Mouse (Mus musculus) fat pad, adult 2 months (tissue): ENCODE data around the gene L1td1.
"Not testable (repeated sequence)": the region's sequence is repeated elsewhere in the genome, so short reads cannot be mapped to it uniquely, and the experiment has no call there.

ENCODE experiments used
- DNase-seq: peaks from one replicate; pipeline ENCODE4 v3.0.0-alpha.2; 2011; ENCODE audit warnings: low read depth, low spot score; ENCODE audit errors: extremely low read depth

L1td1 gene

DNA sequence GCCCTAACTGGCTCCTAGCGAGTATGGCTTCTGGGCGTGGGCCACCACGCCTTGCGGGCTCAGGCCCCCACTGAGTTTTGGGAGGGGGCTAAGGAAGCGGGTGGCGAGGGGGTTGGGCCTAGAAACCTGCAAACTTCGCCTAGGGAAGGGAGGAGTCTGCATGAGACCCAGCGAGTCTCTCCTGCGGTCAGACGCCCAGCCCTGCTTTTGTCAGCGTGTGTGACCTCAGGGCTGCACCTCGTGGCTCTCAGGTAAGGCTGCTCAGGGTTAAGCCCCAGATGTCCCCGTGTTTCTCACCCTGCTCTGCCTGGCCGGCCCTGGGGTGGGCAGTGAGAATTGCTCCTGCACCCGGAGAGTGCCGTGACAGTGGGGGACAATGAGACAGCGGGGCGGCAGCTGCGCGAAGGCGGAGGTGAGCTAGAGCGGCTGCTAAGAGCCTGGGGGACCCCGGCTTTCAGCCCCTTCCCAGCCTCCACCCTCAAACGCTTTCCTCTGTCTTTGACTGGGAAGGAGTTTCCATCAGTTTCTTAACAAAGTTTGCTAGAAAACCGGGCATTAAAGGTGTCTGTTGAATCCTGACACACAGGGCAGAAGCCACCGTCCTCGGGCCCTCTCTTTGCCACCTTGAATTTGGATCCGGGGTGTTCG is at the start of gene L1td1:
Gene L1td1 (plus strand): TSS at position 145 of the 648 bp plus-strand sequence.
- no peak for DNase-seq

DNA sequence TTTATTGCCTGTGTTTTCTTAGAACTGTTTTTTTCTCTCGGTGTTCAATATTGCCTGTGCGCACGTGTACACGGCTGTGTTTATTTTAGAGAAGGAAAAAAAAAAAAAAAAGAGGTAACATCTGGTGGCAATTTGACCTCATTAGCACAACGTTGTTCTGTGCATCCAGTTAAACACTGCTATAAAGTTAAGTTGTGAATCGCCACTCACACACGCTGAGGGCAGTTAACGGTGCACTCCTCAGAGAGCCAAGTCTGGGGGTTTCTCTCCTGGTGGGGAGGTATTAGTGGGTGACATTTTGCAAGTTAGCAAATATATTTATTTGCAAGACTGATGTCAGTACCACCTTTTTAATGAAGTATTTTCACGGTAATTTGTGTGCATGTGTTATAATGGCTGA is 49.0 kb upstream of the L1td1 start:
- DNase-seq = no peak

DNA sequence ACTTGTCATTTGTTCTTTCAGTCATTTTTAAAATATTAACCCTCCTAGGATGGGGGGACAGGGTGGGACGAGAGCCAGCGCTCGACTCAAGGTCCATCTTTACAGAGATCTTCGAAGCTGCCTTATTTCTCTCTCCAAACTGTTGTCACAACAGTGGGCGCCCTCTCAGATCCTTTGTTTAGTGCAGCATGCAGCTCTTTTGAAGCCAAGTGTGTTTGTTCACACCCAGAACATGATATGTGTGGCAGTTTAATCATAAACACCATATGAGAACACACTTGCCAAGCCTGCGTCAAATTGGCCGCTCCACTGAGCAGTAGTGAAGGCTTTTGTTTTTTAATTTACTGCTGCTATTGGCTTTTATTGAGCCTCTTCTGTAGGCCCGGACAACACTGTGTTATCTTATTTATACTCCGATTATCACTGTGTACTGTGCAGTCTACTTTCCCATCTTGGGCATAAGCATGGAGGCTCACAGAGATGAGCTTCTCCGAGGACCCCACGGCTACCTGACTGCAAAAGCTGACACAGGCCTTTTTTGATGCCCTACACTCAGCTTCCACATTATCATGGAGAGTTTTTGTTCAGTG is 39.8 kb upstream of the L1td1 start:
- DNase-seq = no peak

DNA sequence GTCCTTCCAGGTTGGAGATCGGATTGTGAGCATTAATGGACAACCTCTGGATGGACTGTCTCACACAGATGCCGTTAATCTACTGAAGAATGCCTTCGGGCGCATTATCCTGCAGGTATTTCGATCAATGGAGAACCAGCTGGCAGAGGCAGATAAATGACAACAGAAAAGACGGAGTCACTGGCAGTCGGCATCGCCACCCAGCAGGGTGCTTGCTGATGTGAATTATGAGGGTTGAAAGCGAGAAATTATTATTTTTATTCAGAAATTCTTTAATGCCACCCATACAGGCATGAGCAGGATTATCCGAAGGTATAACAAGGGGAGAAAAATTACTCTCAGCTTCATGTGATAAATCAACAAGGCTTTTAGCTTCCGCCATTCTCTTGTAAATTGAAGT is 38.4 kb upstream of the L1td1 start:
- DNase-seq = no peak

DNA sequence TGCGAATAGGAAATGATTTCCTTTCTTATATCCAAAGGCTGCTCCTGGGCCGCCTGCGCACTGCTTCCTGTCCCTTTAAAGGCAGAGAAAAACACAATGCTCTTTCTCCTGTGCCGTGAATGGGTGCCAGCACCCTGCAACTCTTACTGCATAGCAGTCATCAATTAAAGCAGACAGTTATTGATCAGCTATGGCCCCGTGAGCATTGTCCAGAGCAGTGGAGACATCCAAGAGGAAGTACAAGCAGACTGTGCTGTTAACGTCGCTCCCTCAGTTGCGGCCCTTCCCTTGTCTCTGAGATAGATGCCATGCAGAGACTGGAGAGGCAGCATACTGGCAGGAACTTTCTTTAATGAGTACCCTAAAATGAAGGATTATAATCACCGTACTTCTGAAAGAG is 38.0 kb upstream of the L1td1 start:
- DNase-seq = no peak

DNA sequence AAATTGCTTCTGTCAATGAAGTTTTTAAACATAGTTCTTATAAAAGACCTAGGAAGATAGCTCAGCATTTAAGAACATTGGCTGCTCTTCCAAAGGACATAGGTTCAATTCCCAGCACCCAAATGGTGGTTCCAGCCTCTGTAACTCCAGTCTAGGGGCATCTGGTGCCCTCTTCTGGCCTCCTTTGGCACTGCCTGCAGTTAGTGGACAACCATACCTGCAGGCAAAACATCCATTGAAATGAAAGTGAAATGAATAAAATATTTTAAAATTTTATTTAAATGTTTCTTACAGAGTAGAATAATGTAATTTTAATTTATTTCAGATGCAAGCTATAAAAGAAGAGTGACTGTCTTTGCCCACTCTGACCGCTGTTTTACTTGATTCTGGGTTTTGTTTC is 36.5 kb upstream of the L1td1 start:
- no peak for DNase-seq

DNA sequence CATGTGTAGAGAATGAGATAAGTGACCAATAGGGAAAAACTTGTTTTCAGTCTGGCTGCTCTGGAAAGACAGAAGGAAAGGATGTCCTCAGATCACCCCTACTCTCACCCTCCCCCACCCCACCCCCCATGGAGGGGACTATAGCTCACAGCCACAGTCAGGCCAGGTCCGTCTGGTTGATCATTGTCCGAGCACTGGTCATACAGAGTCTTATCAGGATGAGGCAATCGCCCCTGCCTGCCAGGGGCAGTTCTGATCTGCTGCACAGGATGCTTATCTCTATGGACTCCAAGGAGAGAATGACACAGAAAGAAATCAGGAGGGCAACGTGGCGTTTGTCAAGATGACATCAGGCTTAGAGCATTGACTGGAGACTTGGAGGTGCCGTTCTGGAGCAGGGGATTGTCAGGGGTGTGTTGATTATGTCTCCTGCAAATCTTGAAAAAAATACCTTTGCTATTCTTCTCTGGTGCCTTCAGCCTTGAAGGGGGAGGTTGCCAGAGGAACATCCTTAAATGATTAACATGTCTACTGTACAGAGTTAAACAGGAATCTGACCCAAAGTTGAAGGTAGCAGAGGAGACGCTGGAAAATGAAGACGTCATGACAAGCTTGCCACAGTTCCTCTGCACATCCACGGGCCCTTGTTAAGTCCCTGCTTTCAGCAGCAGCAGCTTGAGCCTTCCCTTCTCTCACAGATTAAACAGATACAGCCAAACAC is 32.9 kb upstream of the L1td1 start:
- no peak for DNase-seq

DNA sequence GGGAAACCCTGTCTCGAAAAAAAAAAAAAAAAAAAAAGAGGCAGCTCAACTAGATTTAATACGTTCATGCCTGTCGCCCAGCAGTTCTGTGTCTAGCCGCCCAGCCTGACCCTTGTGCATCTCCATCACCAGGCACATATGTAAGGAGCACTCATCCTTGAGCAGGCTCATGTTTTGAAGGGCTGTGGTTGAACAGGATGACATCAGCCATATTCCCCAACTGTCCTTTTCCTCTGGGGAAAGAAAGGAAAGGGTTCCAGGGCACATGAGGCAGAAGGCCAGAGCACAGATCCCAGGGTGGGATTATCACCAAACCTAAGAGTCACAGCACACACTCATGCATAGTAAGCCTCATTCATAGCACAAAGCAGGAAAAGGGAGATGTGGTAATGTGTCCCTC is 28.6 kb upstream of the L1td1 start:
- DNase-seq = no peak

DNA sequence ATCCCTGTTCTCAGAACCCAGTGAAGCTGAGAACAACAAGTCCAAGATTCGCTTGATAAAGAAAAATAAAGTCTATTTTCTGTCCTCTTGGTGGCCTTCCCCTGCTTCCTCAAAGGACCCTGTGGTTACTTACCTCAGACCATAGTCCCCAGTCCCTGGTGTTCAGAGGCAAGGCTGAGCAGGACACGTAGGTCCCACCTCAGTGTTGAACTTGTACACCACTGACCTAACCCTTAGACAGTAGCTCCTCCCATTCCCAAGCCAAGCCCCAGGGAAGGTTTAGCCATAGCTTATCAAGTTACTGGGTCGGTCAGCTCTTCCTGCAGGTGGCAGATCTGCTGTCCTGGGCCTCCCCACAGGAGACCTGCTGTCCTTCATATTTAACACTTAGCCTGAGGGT is 27.6 kb upstream of the L1td1 start:
- no peak for DNase-seq

DNA sequence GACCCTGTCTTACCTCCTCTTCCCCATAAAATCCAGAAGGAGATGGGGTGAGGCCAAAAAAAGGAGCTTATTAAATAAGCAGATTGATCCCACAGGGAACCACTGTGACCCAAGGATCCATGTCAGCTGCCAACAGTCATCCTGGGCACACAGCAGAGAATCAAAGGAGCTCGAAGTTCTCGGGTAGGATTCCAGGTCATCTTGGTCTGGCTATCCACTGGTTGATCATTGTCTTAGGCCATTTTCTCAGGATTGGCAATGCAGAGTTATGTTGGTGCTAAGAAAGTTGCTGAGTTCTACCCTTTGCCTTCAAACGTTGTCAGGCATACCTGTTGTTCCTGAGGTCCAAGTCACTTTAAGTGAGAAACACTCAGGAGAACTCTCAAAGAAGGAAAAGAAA is 26.4 kb upstream of the L1td1 start:
- DNase-seq = no peak

DNA sequence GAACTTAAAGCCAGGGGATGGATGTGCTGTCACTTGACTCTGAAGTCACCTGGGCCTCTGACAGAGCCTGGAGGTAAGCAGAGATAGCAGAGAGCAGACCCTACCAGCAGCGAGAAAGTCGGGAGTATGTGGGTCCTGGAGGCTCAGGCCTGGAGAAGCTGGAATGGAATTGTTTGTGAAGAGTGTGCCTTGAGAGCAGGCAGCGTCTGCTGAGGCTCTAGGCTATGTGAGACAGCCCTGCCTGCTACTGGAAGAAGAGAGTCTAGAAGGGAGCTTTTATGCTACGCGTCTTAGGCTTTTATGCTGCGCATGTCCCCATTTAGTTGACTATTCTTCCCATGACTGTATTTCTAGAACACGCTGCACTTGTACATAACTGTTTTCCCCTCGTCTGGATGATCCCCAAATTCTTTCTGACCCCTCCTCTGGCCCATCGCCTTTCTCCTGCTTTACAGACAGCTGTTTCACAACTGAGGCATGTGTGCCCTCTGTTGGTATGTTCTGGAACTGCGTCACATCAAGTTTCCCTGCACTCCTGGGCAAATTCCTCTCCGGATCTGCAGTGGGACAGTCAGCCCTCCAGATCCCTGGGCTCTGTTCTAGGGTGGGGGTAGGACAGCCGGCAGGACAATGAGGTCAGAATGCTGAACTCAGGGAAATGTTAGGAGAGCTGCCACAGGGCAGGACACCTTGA is 24.2 kb upstream of the L1td1 start:
- DNase-seq = no peak

DNA sequence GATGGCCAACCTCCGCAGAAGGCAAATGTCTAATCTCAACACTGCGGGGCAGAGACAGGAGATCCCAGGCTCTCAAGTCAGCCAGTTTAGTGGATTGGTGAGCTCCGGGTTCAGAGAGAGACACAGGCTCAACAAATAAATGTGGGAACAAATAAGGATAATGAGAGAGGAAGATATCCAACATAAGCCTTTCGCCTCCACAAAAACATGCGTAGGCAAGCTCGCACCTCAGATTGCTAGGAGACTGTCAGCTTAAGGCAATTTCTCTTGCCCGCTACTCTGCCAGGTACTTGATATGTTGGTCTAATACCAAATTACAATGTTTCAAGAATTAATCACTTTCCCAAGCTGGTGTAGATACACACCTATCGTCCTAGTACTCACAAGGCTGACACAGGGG is 15.6 kb upstream of the L1td1 start:
- peak; percentile 71 for DNase-seq

DNA sequence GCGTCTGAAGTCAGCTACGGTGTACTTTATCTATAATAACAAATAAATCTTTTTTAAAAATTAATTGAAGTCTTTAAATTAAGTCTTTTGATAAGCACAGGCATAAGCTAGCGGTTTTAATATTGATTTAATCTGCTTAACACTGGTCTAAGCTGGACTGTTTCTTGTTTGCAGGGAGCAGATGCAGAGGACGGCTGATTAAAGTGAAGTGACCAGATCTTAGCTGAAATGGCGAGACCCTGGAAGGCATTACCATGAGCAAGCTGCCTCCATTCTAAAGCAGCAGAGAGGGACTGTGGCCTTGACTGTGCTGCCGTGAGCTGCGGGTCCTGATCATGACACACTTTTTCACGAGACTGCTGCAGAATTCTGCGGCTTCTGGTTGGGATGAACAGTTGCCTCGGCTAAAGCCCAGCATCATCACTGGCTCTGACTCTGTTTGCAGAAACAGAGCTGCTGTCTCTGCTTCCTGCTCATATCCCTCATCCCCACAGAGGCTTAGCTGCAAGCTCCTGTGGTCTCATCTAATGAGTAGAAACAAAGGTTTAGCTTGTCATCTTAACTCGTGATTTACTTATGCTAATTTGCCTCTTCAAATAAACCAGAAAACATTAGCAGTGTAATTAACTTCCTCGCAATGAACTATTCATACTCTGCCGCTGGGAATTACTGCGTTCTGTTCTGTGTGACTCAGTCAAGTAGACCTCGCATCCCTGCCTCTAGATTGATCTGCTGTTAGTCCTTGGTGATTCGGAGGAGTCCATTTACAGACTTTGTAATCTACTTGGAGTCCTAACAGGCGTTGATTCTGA is 8.6 kb upstream of the L1td1 start:
- no peak for DNase-seq

DNA sequence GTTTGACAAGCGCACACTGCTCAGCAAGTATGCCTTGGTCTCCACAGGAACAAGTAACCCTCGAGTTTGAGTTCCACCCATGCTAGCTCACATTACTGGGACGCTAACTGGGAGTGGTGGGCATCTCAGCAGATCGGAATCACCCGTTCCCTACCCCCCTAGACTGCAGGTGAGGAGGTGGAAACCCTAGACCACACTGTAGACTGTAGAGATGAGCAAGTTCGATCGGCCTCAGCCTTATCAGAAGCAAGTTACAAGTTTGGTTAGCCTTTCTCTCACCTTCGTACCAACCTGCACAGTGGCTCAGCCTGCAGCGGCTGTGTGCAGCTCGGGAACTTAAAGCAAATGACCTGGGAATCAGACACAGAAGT is 8.0 kb upstream of the L1td1 start:
- no peak for DNase-seq

DNA sequence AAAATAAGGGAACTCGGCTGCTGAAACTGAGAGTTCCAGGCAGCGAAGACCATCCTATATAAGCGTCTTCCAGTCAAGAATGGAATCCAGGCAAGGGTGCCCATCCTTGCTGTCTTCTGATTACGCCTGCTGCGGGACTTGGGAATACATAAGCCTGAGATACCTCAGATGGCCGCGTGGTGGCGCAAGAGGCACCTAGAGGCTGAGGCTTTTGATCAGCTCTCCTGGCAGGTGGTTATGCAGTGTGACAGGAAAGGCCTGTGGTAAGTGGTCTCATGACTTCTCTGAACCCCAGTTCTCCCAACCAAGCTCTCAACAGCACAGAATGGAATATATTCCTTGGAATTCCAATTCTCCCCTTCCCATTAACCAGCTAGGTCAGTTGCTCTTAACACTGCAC is 4.1 kb upstream of the L1td1 start:
- DNase-seq = no peak

DNA sequence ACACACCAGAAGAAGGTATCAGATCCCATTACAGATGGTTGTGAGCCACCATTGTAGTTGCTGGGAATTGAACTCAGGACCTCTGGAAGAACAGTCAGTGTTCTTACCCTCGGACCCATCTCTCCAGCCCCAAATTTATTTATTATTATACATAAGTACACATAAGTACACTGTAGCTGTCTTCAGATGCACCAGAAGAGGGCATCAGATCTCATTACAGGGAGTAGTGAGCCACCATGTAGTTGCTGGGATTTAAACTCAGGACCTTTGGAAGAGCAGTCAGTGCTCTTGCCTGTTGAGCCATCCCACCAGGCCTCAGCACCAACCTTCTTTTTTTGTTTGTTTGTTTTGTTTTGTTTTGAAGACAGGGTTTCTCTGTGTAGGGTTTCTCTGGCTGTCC is 1.9 kb upstream of the L1td1 start:
- not testable (repeated sequence) for DNase-seq

DNA sequence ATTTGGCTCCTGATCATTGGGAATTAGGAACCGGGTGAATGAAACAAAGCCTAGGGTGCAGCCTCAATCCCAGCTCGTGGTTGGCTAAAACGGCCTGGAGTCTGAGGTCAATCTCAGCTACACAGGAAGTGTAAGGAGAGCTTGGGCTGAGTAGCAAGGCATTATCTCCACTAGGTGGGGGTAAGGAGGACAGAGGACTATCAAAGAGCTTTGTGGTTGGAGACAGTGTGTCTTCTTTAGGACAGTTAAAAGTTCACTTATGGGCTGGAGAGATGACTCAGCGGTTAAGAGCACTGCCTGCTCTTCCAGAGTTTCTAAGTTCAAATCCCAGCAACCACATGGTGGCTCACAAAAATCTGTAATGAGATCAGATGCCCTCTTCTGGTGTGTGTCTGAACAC is 1.1 kb upstream of the L1td1 start:
- DNase-seq = no peak

DNA sequence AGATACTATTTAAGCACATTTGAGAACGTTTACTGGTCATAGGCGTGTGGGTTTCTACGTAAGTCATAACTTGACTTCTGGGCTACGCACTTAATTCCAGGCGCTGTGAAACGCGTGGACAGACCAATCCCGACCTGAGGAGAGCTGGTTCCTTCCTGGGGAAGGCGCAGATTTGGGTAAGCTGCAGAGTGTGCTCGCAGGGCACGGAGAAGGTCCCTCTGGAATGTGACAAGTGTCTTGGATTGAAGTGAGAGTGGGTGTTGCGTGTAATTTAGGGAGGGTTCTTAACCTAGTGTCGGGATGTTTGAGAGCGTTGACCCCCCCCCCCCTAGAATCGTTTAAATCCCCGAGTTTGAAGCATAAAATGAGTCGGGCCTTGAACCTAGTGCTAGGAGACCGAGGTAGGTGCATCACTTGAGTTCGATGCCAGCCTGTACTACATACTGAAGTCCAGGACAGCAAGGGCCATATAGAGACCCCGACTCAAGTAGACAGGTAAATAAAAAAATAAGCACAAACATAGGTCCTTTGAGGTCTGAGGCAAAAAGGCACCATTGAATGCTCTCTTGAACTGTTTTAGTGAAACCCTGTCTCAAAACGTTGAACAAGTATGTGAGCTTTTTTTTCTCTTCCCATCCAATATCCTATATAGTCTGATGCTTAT is 893 bp downstream of the L1td1 start:
- DNase-seq = no peak

DNA sequence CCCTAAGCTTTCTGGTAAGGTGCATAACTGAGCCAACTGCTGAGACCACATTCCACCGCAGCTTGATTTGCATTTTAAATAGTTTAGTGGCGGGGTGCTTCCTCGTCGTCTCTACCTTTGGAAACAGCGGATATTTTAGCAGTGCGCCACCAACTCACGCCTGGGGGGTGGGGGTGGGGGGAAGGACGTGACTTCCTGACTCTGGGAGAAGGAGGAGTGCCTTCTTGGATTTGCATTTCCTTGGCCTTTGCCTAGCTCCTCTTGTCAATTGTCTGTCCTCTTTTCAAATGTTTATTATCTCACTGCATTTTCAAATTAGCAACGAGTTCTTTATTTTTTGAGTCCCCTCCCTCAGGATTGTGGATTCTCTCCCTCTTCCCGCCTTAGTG is 1.4 kb downstream of the L1td1 start:
- no peak for DNase-seq

DNA sequence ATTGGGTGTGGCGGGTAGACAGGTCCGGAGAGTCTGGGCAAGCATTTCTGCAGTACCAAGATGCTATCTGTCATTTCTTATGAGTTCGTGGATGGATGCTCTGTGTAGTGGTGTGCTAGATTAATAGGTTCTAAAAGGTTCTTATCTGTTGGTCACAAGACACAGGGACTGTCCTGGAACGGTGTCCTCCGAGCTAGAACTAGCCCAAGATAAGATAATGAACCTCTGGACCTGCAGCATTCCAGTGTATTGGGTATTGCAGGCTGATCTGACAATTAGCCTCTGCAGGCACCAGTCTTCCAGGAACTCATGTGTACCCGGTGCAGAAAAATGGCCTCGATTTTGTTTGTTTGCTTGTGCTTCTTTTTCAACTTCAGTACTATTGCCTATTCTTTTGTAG is 2.2 kb downstream of the L1td1 start:
- no peak for DNase-seq

DNA sequence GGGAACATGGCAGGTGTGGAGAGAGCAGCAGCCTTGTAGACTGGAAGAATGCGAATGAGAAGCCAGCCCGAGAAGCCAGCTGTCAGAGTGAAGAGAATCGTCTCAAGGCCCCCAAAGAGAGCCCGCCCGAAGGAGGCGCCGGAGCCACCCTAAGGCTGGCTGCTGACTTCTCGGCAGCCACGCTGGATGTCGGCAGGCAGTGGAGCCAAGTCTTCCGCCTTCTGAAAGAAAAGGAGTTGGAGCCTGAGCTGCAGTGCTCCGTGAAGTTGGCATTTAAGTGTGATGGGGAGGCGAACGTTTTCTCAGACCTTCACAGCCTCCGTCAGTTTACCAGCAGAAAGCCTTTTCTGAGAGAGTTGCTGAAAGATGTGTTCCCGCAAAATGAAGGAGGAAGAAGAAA is 7.1 kb downstream of the L1td1 start:
- DNase-seq = no peak
